Mouse (Mus musculus) E14TG2a.4 (cell line): ENCODE measurements around the gene Dpp6.
A peak's percentile ranks its signal among the peaks of the same experiment; 100 is the strongest.

Experiments
- H3K27me3 ChIP-seq: 2 replicates; pipeline ENCODE4 v1.6.1; 2014; ENCODE audit warnings: low read length, control low read depth; ENCODE audit not compliant: insufficient read depth
- H3K36me3 ChIP-seq: 2 replicates; pipeline ENCODE4 v1.6.1; 2014; ENCODE audit warnings: low read length, control low read depth; ENCODE audit not compliant: insufficient read depth
- H3K4me1 ChIP-seq: replicated peaks from 2 replicates; pipeline ENCODE4 v1.6.1; 2014; ENCODE audit warnings: low read depth, low read length, control low read depth
- H3K4me3 ChIP-seq: replicated peaks from 2 replicates; pipeline ENCODE4 v1.5.1; 2014; ENCODE audit warnings: mild to moderate bottlenecking, low read length
- H3K9me3 ChIP-seq: 2 replicates; pipeline ENCODE4 v1.6.1; 2014; ENCODE audit warnings: low read length, control low read depth
- CTCF ChIP-seq: conservative IDR thresholded peaks from 2 replicates; pipeline ENCODE4 v1.5.1; 2014; ENCODE audit warnings: low read length
- NANOG ChIP-seq: IDR thresholded peaks from 2 replicates; pipeline ENCODE4 v1.6.1; 2014; ENCODE audit warnings: borderline replicate concordance, low read length, mixed read lengths
- POU5F1 ChIP-seq: IDR thresholded peaks from 2 replicates; pipeline ENCODE4 v1.6.1; 2014; ENCODE audit warnings: low read length, borderline replicate concordance

The Dpp6 gene

DNA sequence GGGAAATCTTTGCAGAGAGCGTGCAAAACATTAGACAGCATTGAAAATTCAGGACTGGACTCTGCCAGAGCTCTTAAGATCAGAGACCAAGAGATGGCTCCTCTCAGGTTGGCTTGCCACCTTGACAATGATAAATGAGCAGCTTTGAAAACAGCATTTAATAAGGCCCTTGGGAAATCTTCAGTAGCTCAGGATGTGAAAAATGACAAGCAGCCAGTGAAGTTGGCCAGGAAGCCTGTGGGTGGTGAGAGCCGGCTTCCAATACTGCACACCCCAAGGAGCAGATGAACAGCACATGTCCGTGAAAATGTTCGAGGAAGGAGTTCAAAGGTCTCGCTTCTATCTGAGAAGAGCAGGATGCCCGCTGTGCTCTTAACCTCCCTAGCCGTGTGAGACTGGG lies 748.7 kb downstream of the Dpp6 start:
- Histone ChIP-seq H3K4me3 (no peak overlapping the region), H3K9me3 (no peaks in the 10 kb centered on the region), H3K27me3 (no peaks in the 10 kb centered on the region), H3K4me1 (no peaks in the 10 kb centered on the region), H3K36me3 (no peaks in the 10 kb centered on the region)
- no peak for TF ChIP-seq CTCF
- TF ChIP-seq POU5F1: no peak
- TF ChIP-seq NANOG: no peak

DNA sequence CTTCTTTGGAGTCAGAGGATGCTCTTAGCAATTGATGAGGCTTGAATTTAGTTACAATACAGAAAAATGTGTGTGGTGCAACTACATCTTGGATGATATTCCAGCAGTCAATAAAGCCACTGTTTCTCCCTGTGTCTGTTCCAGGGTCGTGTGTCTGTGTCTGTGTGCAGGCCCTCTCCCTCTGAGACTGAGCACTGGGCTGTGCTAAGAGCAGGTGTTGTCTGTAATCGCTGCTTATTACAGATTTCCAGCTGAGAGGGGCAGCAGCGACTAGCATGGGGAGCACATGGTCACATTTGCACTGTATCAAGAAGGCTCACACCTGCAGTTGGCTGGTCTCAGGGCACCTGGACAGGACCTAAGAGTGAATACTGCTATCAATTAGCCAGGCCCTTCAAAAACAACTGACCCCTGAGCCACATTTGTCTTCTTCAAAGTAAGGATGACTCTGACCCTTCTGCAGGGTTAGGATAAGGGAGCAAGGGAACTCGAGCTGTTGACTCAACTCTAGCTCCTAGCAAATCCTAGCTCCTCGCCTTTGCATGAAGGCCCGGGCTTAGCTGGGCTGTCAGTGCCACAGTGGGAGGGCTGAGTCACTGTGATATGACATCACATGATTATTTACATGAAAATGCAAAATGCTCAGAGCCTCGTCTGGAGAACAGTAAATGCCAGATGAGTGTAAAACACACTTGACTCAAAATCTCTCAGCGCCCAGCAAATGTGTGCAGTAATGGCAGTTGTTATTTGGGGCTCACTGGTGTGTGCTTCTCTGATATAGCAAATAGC lies 771.2 kb downstream of the Dpp6 start:
- H3K36me3 ChIP-seq: no peaks in the 10 kb centered on the region
- no peak for TF ChIP-seq NANOG
- TF ChIP-seq CTCF: no peak
- TF ChIP-seq POU5F1: no peak
- no peaks in the 10 kb centered on the region for H3K9me3 ChIP-seq
- no peaks in the 10 kb centered on the region; the same call in 1 of the 2 replicates for H3K27me3 ChIP-seq
- no peak overlapping the region for H3K4me3 ChIP-seq
- no peaks in the 10 kb centered on the region for H3K4me1 ChIP-seq

DNA sequence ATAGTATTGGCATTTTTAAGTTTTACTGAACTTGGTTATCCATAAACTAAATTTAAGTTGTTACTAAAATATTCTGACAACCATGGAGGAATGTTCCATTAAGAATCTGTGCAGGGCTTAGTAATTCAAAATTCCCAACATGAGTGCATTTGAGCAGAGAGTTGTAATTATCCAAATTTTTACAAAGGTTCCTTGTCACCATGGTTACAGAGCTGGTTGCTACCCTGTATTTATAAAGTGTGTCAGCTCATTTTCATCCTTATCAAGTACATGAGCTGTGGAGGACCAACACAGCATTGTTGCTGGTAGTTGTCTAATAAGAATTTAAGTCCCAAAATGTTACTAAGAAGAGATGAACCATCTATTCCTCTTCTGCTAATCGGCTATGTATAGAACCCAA lies 787.1 kb downstream of the Dpp6 start:
- TF ChIP-seq CTCF: no peak
- no peak for TF ChIP-seq POU5F1

DNA sequence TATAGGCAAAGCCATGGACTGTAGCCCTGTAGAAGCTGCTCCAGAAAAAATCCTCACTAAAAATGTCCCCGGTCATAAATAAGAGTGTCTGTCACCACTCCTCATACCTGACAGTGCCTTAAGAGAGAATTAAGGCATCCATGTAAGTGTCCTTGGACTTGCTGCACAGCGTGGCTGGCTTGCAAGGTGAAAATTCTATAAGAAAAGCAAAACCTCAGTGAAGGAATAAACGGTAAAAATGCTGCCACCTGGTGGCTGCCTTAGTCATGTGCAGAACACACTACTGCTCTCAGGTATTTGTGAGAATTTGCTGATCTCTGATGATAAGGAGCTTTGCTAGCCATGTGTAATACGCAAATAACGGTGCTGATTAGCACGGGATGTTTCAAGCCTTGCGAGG lies 798.8 kb downstream of the Dpp6 start:
- H3K36me3 ChIP-seq: no peaks in the 10 kb centered on the region
- 0 out of 2 replicates have a peak, but pooled peaks cover 5% of the 10 kb centered on the region for H3K9me3 ChIP-seq
- H3K27me3 ChIP-seq: peaks cover 2% of the 10 kb centered on the region; the same call in 1 of the 2 replicates
- TF ChIP-seq POU5F1: no peak
- TF ChIP-seq CTCF: peak; percentile 82
- H3K4me3 ChIP-seq: no peak overlapping the region
- H3K4me1 ChIP-seq: no peaks in the 10 kb centered on the region

More for the DNA sequence above, 787.1 kb downstream of the Dpp6 start:
- Histone ChIP-seq H3K4me3 (no peak overlapping the region), H3K27me3 (no peaks in the 10 kb centered on the region), H3K9me3 (no peaks in the 10 kb centered on the region), H3K36me3 (no peaks in the 10 kb centered on the region), H3K4me1 (no peaks in the 10 kb centered on the region)

DNA sequence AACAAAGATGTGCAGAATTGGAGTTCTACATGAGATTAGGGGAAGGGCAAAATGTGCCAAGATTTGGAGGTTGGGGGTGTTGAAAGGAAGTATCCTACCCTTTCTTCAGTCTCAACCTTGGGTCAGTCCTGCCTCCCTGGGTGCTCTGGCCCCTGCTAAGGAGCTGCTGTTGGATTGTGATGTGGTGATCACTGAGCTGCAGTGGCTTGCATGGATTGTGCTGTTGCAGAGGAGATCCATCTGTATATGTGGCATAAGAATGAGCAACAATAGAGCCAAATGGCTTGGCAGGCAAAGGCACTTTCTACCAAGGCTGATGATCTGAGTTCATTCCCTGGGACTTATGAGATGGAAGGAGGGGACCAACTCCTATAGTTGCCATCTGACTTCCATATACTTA lies 804.8 kb downstream of the Dpp6 start:
- H3K27me3 ChIP-seq: peaks cover 2% of the 10 kb centered on the region; the same call in 1 of the 2 replicates
- H3K4me1 ChIP-seq: no peaks in the 10 kb centered on the region
- H3K9me3 ChIP-seq: no peaks in the 10 kb centered on the region
- H3K4me3 ChIP-seq: no peak overlapping the region
- no peaks in the 10 kb centered on the region for H3K36me3 ChIP-seq
- TF ChIP-seq CTCF (no peak), POU5F1 (no peak), NANOG (no peak)

DNA sequence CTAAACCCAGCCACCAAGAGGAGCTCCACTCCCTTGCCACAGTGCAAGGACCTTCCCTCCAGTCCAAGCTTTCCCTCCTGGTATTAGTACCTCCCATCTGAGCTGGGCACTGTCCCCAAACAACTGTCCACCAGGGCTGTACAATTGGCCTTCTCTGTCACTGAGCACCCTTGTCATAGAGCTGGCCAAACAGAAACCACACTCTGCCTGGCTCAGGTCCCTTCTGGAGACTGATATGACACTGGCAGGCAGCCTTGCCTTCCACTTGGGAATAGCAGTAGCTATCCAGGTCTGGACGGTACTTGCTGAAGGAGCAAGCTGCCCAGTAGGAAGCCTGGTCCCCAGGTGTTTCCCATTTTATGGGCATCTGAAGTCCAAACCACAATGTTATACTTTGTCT lies 806.9 kb downstream of the Dpp6 start:
- H3K27me3 ChIP-seq: no peaks in the 10 kb centered on the region
- H3K36me3 ChIP-seq: no peaks in the 10 kb centered on the region
- H3K4me1 ChIP-seq: no peaks in the 10 kb centered on the region
- H3K9me3 ChIP-seq: no peaks in the 10 kb centered on the region
- no peak overlapping the region for H3K4me3 ChIP-seq
- TF ChIP-seq CTCF (no peak), NANOG (no peak), POU5F1 (no peak)

DNA sequence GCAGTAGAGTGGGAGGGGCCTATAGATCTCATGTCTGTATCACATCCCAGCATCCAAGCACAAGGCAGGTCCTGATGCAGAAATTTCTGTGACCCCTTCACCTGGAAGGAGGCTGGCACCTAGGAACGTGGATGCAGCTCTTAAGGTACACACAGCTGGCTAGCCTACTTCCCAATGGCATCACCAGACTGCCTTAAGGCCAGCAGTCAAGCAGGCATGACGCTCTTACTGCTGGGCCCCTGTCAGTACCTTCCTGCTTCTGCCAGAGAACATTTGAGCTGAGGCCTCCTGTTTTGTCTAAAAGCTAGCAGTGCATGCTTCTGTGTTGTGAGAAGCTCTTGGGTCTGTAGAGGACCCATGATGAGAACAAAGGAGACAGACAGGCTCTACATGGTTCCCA lies 815.1 kb downstream of the Dpp6 start:
- Histone ChIP-seq H3K36me3 (no peaks in the 10 kb centered on the region), H3K4me1 (no peaks in the 10 kb centered on the region), H3K27me3 (no peaks in the 10 kb centered on the region), H3K9me3 (no peaks in the 10 kb centered on the region), H3K4me3 (no peak overlapping the region)
- TF ChIP-seq NANOG: no peak
- no peak for TF ChIP-seq POU5F1
- TF ChIP-seq CTCF: no peak

DNA sequence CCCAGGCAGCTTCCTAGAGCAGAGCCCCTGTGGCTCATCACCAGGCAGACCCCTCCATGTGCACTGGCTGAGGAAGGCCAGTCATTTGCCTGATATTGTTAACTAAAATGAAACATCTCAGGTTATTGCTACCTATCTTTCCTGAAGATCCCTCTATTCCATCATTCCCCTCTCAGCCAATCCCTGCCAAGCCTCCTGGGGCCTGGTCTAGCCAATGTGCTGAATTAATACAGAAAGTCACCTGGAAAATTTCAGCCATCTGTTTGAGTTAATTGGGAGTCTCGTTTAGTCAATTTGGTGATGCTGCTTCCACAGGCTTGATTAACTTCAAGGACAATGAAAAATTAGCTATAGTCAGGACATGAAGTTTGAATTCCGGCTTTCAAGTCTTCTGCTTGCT lies 818.9 kb downstream of the Dpp6 start:
- Histone ChIP-seq H3K27me3 (no peaks in the 10 kb centered on the region), H3K36me3 (no peaks in the 10 kb centered on the region), H3K4me3 (no peak overlapping the region), H3K9me3 (no peaks in the 10 kb centered on the region), H3K4me1 (no peaks in the 10 kb centered on the region)
- TF ChIP-seq NANOG (no peak), POU5F1 (no peak), CTCF (no peak)

DNA sequence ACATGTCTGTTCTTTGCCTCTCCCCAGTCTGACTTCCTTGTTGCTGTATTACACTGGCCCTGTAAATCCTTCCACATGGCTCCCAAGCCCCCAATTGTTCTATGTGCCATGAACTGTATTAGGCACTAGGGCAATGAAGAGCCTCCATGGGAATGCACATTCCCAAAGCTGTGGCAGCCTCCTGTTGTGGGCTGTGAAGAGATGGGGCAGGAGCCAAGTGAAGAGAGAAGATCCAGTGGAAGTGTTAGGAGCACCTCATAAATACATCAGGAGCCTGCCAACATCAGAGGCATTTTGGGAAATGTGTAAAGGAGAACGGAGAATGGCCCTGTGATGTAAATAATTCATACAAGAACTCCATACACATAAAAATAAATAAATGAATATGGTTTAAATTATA lies 824.9 kb downstream of the Dpp6 start:
- TF ChIP-seq NANOG (no peak), CTCF (no peak), POU5F1 (no peak)
- no peaks in the 10 kb centered on the region for H3K27me3 ChIP-seq
- no peaks in the 10 kb centered on the region for H3K4me1 ChIP-seq
- no peaks in the 10 kb centered on the region for H3K9me3 ChIP-seq
- H3K36me3 ChIP-seq: no peaks in the 10 kb centered on the region
- H3K4me3 ChIP-seq: no peak overlapping the region
